Mouse (Mus musculus) heart, postnatal 0 days (tissue): ENCODE measurements around the gene Ccdc107. TPM values are rescaled to one million over a fixed set of nuclear protein-coding genes. Genes with fewer than 3 reads are reported as not detected.

Source experiments
- ATAC-seq: fragments of 200-750 bp; cut with Nextera tagmentation; 2 replicates; pipeline ENCODE4 v1.8.0; 2017; ENCODE audit warnings: low read depth, moderate number of reproducible peaks, moderate library complexity; ENCODE audit not compliant: insufficient read depth
- DNase-seq: peaks from one replicate; pipeline ENCODE4 v3.0.0-alpha.2; 2016; ENCODE audit warnings: low spot score
- H3K27ac ChIP-seq: fragments of 300-500 bp; sonication (generic); 2 replicates; pipeline ENCODE4 v1.5.1; 2014; ENCODE audit warnings: low read depth, mild to moderate bottlenecking
- H3K27me3 ChIP-seq: fragments of 300-500 bp; sonication (generic); 2 replicates; pipeline ENCODE4 v1.6.1; 2014; ENCODE audit warnings: low read length, mixed read lengths; ENCODE audit not compliant: control insufficient read depth, insufficient read depth
- H3K36me3 ChIP-seq: fragments of 300-500 bp; sonication (generic); replicated peaks from 2 replicates; pipeline ENCODE4 v1.6.1; 2014; ENCODE audit warnings: low read length, mixed read lengths; ENCODE audit not compliant: control insufficient read depth, insufficient read depth
- H3K4me1 ChIP-seq: fragments of 300-500 bp; sonication (generic); 2 replicates; pipeline ENCODE4 v1.6.1; 2014; ENCODE audit warnings: antibody characterized with exemption; ENCODE audit not compliant: control insufficient read depth, insufficient read depth
- H3K4me2 ChIP-seq: fragments of 300-500 bp; sonication (generic); 2 replicates; pipeline ENCODE4 v1.6.1; 2014; ENCODE audit warnings: low read depth, mild to moderate bottlenecking, low read length, moderate library complexity
- H3K4me3 ChIP-seq: fragments of 300-500 bp; sonication (generic); 2 replicates; pipeline ENCODE4 v1.5.1; 2014; ENCODE audit warnings: low read depth, low read length
- H3K9ac ChIP-seq: fragments of 300-500 bp; sonication (generic); replicated peaks from 2 replicates; pipeline ENCODE4 v1.6.1; 2014; ENCODE audit warnings: low read depth, low read length, mixed read lengths
- H3K9me3 ChIP-seq: fragments of 300-500 bp; sonication (generic); replicated peaks from 2 replicates; pipeline ENCODE4 v1.6.1; 2016; ENCODE audit warnings: low read length; ENCODE audit not compliant: control insufficient read depth
- CTCF ChIP-seq: IDR thresholded peaks from 2 replicates; pipeline ENCODE4 v1.5.1; 2016; ENCODE audit warnings: antibody characterized with exemption, control low read depth, low read depth
- EP300 ChIP-seq: IDR thresholded peaks from 2 replicates; pipeline ENCODE4 v1.6.1; 2016; ENCODE audit warnings: antibody characterized with exemption, low read depth
- whole genome bisulfite sequencing: fragments of 180-500 bp; shearing (Covaris S2); extraction: QIAGEN DNeasy Blood & Tissue Kit; methylation state at CpG from one replicate; pipeline ENCODE4 v1.1.7; 2014; 5-methylcytosine and 5-hydroxymethylcytosine counted together
- polyA plus RNA-seq: library from polyadenylated mRNA; unstranded; fragments of >200 nt; fragmentation: Nextera tagmentation; extraction: Ambion mirVana; gene quantifications from 2 replicates; pipeline ENCODE4 v1.2.1, GENCODE M21; 2015
- total RNA-seq: library from RNA; depleted of rRNA; stranded (reverse); fragments of >200 nt; gene quantifications from 2 replicates; pipeline ENCODE4 v1.2.3, GENCODE M21; 2014; ENCODE audit warnings: low replicate concordance

Ccdc107 gene
- total and polyA plus RNA-seq, 2 experiments from 2014 or later, result 44.0 to 82.4 TPM

GRCm38 (mm10) chr4:43454041-43454836, 38.5 kb upstream of the Ccdc107 start, which contains the start of gene Cd72:
TSS of gene Cd72 (minus strand) at chr4:43454628.
- Histone ChIP-seq H3K4me3 (peak within 1 kb of the TSS; percentile 30), H3K4me2 (peak within 1 kb of the TSS; percentile 57), H3K36me3 (no peaks in the 10 kb centered on the region), H3K9ac (no peak within 1 kb of the TSS), H3K27me3 (peaks cover 48% of the 10 kb centered on the region), H3K9me3 (no peaks in the 10 kb centered on the region), H3K27ac (no peak within 1 kb of the TSS), H3K4me1 (peaks cover 9% of the 10 kb centered on the region; the same call in 1 of the 2 replicates)
- 28% methylated on average over 20 of the region's 20 CpGs for WGBS
- ATAC-seq (0 out of 2 replicates have a peak, but pooled peaks have one; percentile 15), DNase-seq (no peak)
- no peak for TF ChIP-seq CTCF
- TF ChIP-seq EP300, result no peak

DNA sequence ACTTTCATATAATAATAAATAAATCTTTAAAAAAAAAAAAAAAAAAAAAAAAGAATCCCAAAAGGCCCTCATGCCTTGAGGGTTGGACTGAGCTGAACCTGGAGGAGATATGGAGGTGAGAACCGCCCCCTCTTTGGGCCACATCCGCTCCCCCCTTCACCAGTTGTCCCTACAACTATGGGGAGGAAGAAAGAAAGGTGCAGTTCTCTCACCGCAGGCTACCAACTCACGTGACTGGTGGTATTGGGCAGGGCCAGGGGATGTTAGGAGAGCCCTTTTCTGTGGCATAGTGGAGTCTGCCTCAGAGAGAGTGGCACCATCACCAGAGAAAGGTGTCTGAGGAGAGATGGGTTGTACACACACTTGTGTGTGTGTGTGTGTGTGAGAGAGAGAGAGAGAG, 36.2 kb upstream of the Ccdc107 start:
- H3K27me3 ChIP-seq, result peaks cover 44% of the 10 kb centered on the region
- TF ChIP-seq EP300, result no peak
- TF ChIP-seq CTCF, result no peak
- no peaks in the 10 kb centered on the region for H3K36me3 ChIP-seq
- DNase-seq (no peak), ATAC-seq (no peak)
- no peak overlapping the region for H3K4me3 ChIP-seq
- no peak overlapping the region for H3K27ac ChIP-seq
- H3K9me3 ChIP-seq, result no peaks in the 10 kb centered on the region
- WGBS, result 32% methylated on average over 4 of the region's 4 CpGs
- no peak overlapping the region for H3K9ac ChIP-seq
- H3K4me2 ChIP-seq, result no peak overlapping the region
- H3K4me1 ChIP-seq, result peaks cover 9% of the 10 kb centered on the region; the same call in 1 of the 2 replicates

DNA sequence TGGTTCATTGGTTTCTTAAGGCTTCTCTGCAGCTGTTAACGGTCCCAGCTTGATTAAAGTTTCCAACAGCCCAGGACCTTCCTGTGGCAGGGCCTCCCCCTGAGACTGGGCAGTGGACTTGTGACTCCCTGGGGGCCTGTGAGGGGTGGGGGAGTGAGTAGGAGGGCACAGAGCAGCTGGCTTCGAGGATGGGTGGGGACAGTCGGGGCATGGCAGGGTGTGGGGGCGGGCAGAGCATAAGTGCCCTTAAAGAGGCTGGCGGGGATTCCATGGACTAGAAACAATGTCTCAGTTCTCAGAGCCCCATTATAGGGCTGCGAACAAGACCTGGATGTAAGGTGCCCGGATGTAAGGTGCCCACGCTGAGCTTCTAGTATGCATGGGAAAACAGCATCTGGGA, 35.6 kb upstream of the Ccdc107 start:
- Histone ChIP-seq H3K4me1 (peaks cover 7% of the 10 kb centered on the region; the same call in 1 of the 2 replicates), H3K4me2 (no peak overlapping the region), H3K9me3 (no peaks in the 10 kb centered on the region), H3K27me3 (peaks cover 37% of the 10 kb centered on the region), H3K4me3 (no peak overlapping the region), H3K27ac (no peak overlapping the region), H3K36me3 (no peaks in the 10 kb centered on the region), H3K9ac (no peak overlapping the region)
- ATAC-seq (no peak), DNase-seq (no peak)
- WGBS, result 22% methylated on average over 8 of the region's 8 CpGs
- TF ChIP-seq CTCF, result no peak
- no peak for TF ChIP-seq EP300

DNA sequence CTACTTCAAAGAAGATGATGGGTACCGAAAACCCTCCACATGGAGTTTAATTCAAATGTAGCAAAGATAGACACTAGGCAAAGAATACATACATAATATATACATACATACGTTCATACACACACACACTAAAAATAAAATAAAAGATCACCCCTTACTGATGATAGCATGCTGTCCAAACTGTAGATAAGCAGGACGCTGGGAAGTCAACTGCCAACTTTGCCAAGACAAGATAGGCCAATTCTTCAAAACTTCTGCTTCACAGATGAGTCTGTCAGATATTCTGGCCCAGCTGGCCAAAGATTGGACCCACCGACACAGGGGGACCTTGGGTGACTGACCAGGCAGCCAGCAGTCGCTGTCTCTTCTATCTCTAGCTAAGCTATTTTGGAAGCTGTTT, 29.6 kb upstream of the Ccdc107 start:
- no peak for TF ChIP-seq EP300
- no peak for TF ChIP-seq CTCF
- H3K27me3 ChIP-seq, result no peaks in the 10 kb centered on the region

GRCm38 (mm10) chr4:43465935-43466334, 26.8 kb upstream of the Ccdc107 start:
- Histone ChIP-seq H3K36me3 (no peaks in the 10 kb centered on the region), H3K27me3 (no peaks in the 10 kb centered on the region), H3K4me1 (no peaks in the 10 kb centered on the region), H3K9ac (no peak overlapping the region), H3K9me3 (no peaks in the 10 kb centered on the region), H3K4me3 (no peak overlapping the region), H3K27ac (no peak overlapping the region), H3K4me2 (no peak overlapping the region)
- no peak for TF ChIP-seq CTCF
- TF ChIP-seq EP300, result no peak
- no peak for ATAC-seq
- 82% methylated on average over 6 of the region's 6 CpGs for WGBS
- DNase-seq, result no peak

More for the DNA sequence above, 29.6 kb upstream of the Ccdc107 start:
- Histone ChIP-seq H3K9ac (no peak overlapping the region), H3K4me3 (no peak overlapping the region), H3K36me3 (no peaks in the 10 kb centered on the region), H3K9me3 (no peaks in the 10 kb centered on the region), H3K4me2 (no peak overlapping the region), H3K4me1 (no peaks in the 10 kb centered on the region), H3K27ac (no peak overlapping the region)
- DNase-seq (no peak), ATAC-seq (no peak)
- WGBS, result 74% methylated on average over 5 of the region's 5 CpGs
